Mouse (Mus musculus) right cerebral cortex, postnatal 25 days (tissue): ENCODE measurements around the gene Mccc2.
"Not testable (repeated sequence)": the region's sequence is repeated elsewhere in the genome, so short reads cannot be mapped to it uniquely, and the experiment has no call there.

Experiments used
- DNase-seq: peaks from one replicate; pipeline ENCODE4 v3.0.0; 2022

Gene Mccc2

DNA sequence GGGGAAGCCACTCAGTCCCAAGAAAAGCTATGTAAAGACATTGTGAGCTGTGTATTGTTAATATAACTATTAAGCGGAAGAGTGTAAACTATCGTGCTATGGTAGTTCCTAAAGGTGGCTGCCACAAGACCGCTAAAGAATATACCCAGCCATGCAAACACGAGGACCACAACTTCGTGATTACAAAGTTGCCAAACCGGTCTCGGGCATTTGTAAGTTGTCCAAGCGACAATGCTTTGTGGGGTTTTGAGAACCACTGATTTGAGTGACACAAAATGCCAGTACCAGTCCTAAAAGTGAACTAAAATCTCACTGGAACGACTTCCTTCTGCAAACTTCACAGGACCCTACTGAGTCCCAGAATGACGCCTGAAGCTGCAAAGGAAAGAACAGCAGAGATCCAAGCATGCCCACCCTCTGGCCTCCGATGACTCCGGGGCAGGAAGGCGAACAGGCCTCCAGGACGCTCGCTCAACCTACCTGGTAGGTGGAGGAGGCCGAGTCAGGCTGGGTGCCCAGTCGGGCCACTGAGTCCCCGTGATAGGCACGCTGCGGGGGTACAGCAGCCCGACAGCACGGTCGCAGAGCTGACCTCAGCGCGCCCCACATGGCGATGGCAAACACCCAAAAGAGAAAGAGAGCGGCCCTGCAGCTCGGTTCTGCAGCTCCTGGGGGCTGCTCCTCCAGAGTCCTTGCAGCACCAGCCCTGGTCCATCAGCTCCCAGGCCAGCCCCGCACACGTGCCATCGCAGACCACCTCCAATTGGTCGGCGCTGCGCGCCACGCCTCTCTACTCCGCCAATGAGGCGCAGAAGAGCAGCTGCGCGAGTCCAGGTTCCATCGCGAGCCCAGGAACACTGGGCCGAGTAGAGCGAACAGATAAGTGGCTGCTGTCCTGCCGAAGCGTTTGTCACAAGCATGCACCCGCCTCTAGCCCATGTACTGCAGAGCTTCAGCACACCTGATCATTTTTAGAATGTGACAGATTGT is at the start of gene Mccc2:
Gene Mccc2, minus strand, starts transcription at position 734 of the 990 bp plus-strand sequence.
- DNase-seq: peak; percentile 83

DNA sequence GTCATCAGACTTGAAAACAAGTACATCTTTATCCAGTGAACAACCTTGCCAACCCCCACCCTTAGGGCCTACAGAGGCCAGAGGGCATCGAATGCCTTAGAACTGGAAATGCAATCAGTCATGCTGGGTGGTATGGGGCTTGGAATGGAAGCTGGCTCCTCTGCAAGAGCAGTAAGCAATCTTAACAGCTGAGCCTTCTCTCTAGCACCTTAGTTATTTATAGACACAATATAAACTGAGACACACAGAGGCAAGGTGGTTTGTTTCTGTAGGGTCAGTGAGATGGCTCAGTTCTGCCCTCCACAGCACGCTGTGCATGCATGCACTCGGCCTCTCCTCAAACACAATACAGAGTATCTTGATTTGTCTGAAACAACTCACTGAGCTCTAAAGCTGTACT is 48.5 kb upstream of the Mccc2 start:
- DNase-seq: no peak

DNA sequence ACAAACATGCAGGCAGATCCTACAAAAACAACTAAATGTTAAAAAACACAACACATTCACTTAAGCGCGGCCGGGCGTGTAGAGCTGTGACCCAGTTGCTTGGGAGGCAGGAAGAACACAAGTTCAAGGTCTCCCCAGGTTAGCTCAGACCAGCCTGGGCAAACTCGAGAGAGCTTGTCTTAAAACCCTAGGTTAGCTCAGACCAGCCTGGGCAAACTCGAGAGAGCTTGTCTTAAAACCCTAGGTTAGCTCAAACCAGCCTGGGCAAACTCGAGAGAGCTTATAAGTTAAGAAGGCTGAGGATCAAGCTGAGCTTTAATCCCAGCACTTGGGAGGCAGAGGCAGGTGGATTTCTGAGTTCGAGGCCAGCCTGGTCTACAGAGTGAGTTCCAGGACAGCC is 42.3 kb upstream of the Mccc2 start:
- not testable (repeated sequence) for DNase-seq

DNA sequence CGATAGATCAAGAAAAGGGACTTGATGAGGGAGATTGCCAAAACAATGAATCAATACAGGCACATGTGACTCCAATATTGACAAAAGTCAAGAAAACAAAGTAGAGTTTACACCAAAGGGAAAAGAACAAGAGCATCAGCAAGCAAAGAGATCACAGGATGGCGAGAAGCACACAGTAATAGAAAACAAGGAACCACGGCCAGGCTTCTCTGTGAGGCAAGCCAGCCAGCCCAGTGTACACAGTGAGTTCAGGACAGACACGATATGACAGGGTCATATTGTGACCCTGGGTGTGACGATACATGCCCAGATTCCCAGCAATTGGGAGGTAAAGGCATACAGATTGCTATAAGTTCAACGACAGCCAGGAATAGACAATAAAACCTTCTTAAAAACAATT is 10.6 kb upstream of the Mccc2 start:
- no peak for DNase-seq

DNA sequence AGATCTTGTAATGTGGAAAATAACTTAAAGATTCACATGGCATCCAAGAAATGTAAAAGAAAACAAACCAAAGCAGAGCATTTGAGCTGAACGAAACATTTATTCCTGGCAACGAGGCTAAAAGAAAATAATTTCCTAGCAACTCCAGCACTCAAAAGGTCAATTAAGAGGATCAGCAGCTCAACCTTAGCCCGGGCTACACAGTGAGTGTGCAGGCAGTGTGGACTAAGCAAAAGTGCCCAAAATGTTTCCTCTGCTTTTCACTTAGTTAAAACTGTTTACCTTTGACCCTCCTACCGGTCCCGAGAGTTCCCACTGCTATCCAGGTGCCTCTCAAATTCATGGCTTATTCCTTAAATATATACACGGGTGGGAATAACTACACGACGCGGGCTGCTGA is 1.5 kb upstream of the Mccc2 start:
- DNase-seq: no peak

DNA sequence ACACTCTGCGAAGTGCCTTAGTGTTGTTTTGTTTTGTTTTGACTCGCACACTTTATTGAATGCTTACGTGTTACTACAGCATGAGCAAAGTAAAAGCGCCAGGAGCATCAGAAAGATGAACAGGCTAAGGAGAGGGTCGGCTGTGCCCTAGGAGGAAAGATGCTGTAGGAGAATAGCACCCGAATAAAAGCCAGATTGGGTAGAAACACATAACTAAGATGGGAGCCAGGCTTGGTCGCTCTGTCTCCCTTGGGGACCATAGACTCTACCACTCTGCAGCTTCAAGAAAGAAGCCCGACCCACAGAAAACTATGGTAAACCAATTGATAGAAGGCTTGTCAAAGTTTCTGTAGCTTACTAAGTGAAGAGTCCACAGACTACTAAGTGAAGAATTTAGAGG is 498 bp upstream of the Mccc2 start:
- no peak for DNase-seq

DNA sequence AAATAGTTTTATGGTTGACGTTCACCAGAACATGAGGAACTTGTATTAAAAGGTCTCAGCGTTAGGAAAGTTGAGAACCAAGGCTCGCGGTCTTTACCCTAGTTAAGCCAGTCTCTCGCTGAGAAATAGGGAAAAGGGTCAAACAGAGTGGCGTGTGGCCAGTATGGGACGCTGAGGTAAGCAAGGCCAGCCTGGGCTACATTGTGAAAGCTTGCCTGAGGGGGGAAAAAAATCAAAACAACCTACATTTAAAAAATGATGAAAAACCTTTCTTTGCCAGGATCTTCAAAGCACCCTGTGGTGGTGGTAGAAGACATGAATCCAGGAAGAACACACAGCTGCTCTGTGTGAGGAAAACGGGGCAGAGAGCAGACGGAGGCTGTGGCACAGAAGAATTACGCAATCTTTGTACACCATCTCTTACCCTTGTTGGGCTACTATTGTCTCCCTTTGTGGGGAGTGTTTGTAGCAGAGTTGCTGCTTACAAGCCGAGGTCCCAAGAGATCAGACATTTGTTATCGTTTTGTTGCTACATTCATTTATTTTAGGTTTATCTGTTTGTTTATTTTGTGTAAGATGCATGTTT is 9.4 kb downstream of the Mccc2 start:
- no peak for DNase-seq

DNA sequence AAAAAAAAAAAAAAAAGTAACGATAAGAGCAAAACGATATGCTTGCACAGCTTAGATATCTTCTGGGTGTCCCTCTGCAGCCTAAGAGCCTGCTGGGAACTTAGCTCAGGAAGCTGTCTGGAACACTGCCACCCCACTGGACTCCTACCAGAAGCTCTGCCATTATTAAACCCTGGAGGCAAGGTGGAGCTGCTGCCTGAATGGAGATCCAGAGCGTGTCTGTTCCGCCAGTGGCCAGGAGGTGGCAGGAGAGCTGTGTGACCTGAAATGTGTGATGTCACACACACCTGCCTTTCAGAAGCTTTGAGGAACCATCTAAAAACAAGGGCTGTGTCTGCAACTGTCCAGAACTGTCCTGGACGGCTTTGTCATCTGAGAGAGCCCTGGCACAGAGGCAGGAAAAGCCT is 13.6 kb downstream of the Mccc2 start:
- DNase-seq: peak; percentile 70

DNA sequence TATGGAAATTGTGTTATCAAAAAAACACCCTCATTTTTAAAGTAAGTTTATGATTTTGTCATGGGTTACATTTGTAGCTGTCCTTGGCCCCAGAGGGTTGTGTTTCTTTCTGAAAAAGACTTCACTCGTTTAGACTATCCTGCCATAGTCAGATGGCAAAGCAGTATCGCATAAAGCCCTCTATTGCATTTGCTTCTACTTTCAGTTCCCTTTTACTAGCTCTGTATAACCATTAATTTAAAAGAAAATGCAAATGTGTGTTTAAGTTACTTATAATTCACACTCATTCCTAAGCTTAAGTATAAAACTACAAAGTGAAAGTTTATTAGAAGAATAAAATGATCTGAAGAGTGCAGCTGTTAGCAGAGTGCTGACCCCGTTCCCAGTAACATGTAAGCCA is 16.4 kb downstream of the Mccc2 start:
- DNase-seq: no peak

DNA sequence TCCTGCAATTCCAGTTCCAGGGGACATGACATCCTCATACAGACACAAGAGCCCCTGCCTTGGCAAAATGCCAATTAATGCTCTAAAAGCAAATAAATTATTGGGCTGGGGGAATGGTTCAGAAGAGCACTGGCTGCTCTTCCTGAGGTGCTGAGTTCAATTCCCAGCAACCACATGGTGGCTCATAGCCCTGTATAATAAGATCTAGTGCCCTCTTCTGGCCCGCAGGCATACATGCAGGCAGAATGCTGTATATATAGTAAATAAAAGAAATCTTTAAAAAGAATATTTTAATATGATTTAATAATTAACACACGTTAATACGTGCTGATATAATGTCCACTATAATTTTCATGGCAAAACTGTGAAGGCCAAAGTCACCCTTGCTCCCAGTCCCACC is 17.3 kb downstream of the Mccc2 start:
- DNase-seq: no peak

DNA sequence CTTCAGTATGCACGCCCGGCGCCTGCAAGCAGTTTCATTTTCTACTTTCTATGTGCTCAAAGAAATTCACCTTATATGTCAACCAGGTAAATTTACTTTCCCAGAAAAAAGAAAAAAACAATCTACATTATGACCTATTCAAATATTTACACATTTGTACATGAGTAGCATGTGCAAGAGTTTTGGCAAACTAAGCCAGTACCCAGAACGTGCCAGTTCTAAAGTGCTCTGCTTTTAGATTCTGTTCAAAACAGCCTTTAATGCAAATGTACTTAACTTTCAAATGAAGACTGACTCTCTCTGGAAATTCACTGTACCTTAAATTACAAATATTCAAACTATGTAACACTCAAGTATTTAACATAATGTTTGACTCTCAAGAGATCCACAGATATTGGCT is 25.8 kb downstream of the Mccc2 start:
- no peak for DNase-seq

DNA sequence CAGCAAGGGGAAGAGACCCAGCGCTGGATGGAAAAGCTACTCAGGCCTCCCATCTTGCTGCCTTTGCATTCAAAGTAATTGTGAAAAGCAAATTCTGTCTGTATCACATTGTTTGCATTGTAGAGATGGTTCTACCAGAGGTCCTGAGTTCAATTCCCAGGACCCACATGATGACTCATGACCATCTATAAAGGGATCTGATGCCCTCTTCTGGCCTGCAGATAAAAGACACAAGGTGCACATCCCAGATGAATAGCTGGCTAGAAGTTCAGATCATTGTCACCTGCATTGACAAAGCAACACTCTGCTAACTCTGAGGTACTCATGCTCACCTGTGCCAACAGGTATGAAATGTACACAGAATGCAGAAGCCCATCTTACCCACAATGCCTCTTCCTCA is 32.1 kb downstream of the Mccc2 start:
- DNase-seq: no peak

DNA sequence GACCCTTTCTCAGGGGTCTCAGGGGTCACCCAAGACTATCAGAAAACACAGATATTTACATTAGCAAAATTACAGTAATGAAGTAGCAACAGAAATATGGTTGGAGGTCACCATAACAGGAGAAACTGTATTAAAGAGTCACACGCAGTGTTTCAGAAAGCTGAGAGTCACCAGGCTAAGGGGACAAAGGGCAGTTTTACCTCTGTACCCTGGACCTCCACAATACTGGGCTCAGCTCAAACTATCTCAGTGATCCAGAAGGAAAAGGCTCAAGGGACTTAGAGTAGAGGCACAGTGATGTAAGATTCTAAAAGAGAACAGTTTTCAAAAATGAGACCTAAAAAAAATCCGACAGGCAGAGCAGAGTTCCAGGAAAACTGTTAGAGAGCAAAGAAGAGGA is 36.0 kb downstream of the Mccc2 start:
- DNase-seq: no peak

DNA sequence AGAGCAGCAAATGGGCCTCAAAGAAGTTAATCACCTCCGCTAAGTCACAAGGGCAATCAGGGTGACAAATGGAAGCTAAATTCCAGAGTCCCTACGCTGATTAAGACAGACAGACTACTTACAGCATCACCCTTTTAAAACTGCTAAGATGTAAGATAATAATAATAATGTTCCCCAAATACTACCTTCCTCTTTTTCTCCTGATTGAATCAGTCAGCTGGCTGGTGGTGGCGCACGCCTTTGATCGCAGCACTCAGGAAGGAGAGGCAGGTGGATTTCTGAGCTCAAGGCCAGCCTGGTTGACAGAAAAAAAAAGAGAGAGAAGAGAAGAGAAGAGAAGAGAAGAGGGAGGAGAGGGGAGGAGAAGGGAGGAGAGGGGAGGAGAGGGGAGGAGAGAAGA is 45.4 kb downstream of the Mccc2 start:
- no peak for DNase-seq

DNA sequence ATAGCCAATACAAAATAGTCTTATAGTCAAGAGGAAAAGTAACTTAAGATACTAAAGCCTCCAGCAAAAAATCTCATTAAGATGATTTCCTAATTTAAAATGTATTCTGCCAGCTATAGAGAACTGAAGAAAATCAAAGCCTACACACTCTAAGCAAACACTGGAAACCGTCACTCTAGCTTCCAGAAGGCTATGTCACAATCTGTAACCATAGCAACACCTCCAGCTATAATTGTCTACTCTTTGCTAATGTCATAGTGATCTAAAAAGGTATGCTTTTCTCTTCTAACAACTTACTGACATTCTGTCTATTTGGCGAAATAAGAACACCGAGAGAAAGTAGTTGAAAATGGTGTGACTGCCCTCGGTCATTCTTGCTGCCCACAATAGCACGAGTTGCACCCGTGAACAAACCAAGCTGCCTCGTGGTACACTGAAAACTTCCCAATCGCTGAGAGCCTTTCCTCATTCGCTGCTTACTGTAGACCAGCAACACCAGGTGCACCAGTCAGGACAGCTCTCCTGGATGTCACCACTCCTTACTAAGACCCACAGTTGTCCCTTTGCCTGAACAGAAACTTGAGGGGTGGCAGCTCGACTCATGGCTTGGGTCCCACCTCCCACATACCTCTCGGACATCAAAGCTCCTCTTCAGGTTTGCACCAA is 48.3 kb downstream of the Mccc2 start:
- peak; percentile 11 for DNase-seq

DNA sequence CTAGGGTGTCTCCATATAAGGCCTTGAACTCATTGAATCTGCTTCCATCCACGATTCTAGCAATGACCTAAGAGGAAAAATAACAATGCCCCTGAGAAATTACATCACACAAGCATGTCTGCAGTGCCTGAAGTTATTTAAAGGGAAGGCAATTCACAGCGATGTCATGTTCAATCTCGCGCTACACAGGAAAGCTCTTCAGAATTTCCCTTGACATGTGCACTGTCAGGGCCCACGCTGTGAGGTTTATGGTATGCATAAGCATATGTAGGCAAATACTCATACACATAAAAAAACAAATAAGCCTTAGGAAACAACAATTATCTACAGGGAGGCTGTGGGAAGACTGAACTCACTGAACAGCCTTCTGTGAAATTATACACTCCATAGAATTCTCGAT is 51.6 kb downstream of the Mccc2 start:
- DNase-seq: no peak

DNA sequence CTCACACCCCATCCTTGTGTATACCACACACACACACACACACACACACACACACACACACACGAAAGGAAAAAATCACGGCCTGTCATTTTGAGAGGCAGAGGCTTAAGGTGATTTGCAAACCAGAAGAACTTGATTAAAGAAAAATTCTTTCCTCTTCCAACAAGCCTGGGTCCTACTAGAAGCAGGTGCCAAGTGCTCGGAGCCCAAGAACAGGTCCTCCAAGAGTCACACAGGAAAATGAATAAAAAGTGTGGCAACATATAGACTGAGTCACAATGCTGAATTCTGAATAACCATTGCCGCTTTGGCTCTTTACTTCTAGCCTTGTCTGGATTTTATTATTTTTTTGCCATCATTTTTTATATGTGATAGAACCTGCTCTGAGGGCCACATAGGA is 53.8 kb downstream of the Mccc2 start:
- DNase-seq: no peak

DNA sequence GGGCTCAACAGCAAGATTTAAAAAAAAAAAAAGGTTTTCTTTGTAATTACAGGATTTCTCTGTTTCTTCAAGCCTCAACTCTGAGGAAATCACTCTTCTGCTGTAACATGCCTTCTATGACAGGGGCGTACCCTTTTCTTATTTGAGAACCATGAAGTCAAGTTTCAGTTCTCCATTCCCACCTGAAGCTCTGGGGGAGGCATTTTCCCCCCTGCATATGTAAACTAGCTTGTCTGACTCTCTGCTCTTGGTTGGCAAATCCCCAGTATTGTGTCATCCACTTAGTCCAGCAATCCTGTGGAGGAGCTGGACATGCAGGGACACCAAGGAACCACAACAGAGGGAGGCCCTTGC is 59.9 kb downstream of the Mccc2 start:
- no peak for DNase-seq

DNA sequence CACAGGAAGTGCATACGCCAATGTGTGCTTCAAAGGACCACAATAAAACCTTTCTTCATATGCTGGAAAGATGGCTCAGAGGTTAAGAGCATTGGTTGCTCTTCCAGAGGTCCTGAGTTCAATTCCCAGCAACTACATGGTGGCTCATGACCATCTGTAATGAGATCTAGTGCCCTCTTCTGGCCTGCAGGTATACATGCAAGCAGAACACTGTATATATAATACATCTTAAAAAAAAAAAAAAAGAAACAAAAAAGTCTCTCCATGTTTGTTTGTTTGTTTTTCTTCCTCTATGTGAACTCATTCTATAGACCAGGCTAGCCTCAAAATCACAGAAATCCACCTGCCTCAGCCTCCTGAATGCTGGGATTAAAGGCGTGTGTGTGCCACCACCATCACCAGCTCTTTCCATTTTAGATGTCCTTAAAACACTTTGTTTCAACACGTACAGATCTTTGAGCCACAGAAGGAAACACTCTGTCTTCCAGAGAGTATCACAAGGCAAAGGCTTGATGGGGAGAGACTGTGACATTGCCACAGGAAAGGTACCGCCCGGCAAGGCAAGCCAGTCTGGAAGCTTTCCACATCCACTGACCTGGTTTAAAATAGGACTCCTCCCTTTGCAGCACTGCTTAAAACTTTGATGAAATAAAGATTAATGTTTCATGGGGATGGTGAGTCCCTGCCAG is 60.4 kb downstream of the Mccc2 start:
- DNase-seq: no peak

DNA sequence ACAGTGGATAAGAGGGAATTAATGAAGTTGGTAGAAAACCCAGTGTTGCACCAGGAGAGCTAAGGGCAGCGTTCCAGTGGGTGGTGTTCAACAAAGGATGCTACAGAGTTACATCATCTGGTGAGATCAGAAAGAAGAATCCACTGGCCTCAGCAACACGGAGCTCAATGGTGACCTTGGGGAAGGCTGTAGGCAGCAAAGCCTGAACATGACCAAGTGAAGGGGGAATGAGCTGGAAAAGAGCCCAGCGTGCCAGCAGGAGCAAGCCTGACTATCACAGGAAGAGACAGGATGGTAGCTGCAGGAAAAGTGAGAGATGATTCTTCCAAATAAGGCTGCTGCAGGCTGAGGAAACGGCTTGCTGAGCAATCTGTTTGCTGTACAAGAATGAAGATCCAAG is 68.0 kb downstream of the Mccc2 start:
- no peak for DNase-seq

DNA sequence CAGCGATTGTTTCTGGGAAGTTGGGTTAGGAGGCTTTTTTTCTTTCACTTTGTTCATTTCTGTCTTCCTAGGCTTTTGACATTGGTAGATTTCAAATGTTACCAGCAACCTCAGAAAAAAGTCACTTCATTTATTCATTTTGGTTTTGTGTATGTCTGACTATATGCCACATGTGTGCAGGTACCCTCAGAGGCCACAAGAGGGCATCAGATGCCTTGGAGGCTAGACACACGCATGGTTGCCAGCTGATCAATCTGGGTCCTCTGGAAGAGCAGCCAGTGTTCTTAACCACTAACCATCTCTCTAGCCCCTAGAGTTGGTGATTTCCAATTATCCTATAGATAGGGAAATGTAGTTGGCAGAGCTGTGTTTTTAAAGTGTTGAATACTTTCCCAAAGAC is 71.9 kb downstream of the Mccc2 start:
- no peak for DNase-seq

DNA sequence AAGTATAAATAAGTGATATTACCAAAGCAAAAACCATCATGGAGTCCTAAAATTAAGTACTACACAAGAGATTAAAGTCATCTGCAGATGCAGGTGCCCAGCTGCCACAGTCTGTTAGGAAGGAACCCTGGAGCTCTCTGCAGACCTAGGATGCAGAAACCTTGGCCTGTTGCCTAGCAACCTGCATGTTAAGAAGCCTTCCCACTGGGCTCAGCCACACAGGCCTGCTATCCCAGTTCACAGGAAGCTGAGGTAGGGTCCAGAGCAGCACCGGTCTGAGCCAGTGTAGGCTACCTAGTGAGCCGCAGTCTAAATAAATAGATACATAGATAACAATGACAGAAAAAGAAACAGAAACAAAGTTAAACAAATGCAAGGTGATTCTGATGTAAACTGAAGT is 74.8 kb downstream of the Mccc2 start:
- peak; percentile 10 for DNase-seq

DNA sequence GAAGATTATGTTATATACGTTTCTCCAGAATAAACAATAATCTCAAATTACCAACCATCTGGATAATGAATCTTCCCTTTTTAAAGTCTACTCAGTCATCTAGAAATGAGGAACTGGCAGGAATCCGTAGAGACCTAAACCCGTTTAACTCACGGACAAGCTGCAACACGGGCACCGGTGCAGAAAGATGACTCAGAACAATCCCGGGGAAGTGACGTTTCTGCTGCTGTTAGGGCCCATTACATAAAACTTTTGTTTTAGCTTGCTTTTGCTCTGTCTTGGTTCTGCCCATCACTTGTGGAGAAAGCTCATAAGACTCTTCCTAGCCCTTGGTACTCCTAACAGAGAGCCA is 76.1 kb downstream of the Mccc2 start:
- no peak for DNase-seq
